Mouse (Mus musculus) ovary, postnatal 14 days (tissue): ENCODE data around the gene Accs.

Experiments
- DNase-seq: peaks from one replicate; pipeline ENCODE4 v3.0.0; 2022; ENCODE audit warnings: low spot score

The Accs gene

DNA sequence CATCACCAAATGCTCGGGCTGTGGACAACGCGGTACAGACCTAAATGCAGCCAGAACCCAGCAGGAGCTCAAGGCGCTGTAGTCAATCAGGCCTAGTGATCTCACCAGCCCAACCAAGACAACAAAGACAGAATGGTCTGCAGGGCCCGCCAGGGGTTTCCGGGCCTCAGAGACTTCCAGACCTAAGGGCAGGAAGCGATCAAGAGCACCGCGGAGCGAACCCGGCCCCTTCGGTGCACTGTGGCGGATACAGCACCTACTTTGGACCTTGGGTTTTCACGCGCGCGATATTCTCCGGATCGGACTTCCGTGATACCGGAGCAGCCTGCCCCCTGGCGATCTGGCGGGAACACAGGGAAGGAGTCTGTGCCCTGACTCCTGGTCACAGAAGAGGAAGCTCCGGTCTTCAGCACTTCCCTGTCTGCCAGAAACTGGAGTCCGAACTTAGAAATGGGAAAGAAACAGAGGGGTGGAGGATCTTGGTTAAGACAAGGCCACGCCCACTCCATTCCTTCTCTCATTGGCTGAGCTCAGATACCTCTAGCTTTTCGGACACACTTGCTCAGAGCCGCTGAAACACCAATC lies at the start of gene Accs:
Accs (minus strand) TSS at position 439 of the 585 bp plus-strand sequence.
- DNase-seq: peak; percentile 60

DNA sequence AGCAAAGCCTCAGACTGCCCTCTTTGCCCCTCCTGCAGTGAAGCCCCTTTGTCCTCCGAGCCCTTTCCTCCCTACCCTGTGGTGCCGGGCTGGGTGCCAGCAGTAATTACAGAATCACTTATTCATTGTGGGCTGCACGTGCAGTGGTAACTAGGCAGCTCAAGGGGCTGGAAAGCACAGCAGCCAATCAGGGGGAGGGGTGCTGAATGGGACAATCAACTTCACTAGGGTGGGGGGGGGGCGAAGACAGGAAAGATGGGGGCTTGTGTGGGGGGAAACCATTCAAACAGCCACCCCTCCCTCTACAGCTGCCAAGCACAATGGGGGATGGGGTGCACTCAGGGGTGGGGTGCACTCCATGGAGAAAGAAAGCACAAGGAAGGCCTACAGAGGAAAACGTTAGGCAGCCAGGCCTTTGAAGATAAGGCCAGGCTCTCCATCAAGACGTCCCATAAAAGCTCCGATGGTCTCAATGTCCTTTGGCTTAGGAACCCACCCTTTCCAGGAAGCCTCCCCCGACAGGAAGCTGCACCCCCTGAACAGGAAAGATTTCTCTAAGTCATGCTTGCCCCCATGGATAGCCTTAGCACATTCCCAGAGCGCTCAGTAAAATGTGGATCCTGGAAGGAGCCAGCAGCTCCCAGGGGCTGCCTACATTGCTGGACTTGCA lies 42.0 kb upstream of the Accs start:
- DNase-seq: peak; percentile 29

DNA sequence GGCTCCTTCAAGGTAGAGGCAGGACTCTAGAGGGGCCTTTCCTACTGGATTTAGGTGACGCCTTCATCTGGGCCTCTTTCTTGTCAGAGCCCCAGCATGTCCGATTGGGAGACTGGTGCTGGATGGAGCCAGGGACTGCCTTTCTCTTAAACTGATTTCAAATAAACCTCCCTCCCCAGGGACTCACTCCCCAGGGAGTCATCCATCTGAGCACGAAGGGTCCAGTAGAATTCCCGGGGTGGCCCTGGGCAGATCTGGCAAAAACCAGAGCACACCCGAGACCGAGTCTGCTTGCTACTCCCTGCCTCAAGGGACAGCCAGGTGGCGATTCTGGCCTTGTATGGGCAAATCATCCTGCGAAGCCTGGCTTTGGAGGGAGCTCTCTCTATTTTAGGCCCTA lies 40.4 kb upstream of the Accs start:
- no peak for DNase-seq

DNA sequence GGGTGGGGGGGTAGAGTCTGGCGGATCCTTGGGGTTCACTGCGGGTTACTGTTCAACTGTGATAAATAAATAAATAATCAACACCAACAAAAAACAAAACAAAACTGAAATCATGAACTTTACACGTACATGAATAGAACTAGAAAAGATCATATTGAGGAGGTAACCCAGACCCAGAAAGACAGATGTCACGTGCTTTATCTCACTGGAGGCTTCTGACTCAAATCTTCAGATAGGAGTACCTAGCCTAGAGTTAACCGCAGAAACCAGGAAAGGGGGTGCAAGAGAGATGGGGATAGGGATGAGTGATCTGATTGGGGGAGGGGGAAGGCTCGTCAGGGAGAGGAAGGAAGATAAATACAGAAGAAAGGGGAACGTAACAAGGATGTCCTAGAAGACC lies 39.3 kb upstream of the Accs start:
- DNase-seq: no peak

DNA sequence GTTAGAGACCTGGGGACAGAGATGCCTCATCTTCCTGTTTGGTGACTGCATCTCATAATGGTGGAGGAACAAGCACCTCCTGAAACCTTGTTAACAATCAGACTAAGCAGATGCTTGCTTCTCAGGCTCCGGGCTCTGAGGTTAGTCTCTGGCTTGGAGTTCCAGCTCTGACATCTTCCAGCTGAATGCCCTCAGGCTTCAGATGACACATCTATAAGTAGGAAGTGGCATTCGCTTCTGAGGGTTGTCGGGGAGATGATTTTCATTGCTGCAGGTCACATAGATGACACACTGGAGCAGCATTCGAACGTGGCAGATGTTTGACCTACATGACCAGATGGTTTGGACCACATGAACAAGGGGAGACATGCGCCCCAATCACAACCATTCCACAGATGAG lies 38.6 kb upstream of the Accs start:
- no peak for DNase-seq

DNA sequence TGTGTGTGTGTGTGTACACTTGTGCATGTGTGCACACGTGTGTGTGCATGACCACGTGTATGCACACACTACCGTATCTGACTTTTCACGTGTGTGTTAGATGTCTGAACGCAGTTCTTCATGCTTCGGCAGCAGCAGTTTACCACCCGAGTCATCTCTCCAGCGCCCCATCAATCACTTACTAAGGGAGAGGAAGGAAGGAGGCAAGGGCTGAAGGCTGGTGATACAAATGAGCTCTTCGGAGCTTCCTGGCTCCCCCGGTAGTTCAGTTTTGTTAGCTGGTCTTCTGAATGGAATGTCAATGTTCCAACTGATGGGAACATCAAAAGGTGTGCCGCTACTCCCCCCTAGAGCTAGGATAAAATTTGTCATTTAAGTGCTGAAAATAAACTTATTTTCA lies 37.5 kb upstream of the Accs start:
- no peak for DNase-seq

DNA sequence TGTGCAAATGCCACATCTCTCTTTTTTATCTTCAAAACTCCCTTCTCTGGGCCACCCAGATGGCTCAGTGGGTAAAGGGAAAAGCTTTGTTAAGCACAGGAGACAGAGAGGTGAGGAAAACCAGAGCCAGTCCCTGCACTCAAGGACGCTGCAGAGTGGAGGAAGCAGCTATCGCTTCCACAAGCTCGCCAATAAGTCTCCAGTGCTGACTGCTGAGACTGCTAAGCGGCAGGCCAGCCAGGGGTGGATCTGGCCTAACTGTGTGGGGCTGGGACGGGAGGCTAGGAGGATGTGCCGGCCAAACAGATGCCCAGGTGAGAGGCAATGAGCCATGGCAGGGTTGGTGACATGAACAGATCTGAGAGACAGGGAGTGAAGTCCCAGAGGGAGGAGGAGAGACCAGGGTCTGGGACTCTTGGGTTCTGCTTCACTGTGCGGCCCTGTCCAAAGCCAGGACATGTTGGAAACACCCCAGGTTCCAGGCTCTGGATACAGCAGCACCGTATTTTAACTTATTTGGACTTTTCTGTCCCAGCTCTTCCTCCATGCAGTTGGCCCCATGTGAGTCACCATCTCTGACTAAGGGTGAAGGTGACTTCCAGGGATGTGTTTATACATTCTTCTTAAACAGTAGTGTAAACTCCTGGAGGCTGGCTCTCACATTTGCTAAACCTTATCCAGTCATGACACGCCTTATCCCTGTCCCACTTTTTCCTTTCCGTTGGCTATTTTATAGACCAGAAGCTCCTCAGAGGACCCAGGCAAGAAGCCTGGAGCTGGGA lies 36.5 kb upstream of the Accs start:
- DNase-seq: no peak

DNA sequence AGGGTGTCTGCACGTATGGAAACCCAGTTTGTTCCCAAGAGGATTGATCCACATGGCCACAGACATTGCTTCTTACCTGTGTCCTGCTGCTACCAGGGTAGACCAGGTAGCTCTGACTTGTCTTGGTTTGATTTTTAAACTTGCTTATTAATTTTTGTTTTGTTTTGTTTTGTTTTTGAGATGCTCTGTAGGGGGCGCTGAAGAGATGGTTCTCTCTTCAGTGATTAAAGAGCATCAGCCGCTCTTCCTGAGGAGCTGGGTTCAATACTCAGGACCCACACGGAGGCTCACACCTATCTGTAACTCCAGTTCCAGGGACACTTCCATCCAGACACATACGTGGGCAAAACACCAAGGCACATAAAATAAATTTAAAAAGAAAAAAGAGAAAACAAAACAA lies 33.3 kb upstream of the Accs start:
- DNase-seq: no peak

DNA sequence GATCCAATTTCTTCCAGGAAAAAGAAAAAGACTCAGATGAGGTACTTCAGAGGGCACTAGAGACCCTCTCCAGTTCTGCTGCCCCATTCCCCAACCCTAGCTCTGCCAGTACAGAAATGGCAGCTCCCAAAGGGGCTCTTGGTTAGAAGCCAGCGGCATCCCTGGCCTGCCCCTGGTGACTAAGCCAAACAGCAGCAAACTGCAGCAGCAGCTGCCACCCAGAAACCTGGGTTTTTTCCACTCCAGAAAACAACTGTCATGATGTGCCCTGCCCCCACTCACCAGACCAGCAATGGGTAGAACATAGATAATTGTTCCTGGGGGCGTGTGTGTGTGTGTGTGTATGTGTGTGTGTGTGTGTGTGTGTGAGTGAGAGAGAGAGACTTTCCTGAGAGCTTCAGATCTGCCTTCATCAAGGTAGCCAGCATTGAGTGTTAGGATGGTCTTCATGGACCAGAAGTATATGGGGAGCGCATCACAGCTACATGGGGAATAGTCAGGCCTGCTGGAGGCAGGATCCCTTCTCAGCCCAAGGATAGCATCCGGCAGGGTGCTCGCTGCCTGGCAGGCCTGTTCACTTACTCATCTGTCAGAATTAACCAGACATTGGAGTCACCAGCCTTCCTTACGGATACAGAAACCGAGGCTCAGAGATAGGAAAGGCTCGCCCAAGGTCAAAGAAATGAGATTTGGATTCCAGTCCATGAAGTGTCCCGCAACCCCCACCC lies 32.1 kb upstream of the Accs start:
- no peak for DNase-seq

DNA sequence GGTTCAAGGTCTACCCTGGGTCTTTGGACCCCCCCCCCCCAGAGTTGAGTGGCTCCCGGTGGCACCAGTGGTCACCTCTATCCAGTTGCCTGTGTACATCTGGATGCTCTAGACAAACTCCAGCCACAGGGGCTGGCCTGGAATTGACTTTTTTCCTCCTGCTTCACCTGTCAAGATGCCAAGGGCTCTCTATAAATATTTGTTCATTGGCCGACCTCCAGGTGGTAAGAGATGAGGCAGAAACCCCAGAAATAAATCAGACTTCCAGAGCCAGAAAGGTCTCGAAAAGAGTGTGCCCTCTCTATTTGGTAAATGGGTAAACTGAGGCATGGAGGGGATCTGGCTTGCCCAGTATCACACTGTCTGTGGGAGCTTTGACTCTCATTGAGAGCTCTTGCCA lies 31.2 kb upstream of the Accs start:
- no peak for DNase-seq

DNA sequence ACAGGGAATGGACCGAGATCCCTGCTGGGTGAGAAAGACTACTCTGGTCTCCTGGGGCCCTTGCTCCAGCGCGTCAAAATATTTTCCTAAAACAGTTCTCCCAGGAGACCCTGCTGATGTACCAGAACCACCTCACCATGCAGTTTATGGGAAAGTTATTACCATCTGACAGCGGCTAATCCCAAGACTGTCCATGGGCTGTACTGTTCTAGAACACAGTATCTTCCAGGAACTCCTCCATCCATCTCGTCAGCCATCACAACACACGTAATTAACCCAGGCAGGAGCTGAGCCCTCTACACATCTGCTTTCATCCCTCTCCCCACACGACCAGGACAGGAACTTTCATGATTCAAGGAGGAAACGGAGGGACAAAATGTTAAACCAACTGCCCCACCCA lies 30.7 kb upstream of the Accs start:
- DNase-seq: no peak

DNA sequence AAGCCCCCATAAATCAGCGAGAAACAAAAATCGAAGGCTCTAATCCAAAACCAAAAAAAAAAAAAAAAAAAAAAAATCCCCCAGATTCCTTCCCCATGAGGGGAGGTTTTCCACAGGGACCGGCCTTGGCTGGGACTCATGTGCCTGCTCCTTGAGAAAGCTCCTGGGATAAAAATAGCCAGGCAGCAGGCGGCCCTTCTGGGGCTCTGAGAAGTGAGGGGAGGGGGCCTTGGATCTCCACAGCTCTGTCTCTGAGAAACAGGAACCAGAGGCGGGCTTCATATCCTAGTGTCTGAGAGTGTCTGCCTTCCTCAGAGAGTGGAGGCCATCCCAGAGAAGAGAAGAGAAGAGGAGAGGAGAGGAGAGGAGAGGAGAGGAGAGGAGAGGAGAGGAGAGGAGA lies 27.3 kb upstream of the Accs start:
- no peak for DNase-seq

DNA sequence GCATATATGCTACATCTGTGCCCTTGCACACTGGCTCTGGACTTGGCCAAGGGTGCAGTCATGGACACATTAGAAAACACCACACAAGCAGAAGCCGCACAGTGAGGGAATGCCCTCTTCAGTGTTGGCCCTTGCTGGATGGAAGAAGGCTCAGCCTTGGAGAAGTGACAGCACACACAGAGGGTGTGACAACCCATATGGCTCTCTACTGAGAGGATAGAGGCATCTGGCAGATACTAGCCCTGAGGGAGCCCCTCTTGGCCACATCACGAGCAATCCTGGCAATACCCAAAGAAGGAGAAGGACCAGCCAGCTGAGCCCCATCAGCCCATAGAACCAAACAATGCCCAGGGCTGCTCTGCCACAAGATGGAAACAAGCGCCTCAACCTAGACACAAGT lies 24.9 kb upstream of the Accs start:
- no peak for DNase-seq

DNA sequence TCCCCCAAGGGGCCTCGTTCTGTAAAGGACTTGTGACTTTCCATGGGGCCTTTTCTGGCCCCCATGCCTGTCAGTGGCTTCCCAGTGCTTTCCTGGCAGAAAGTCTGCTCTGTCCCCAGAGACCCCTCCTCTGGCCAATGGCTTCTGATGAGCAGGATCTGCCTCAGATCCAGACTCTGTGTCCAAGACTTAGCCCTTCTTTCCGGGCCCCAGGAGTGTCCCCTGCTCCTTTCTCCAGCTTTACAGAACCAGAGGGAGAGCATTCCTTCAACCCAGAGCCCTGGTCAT lies 24.4 kb upstream of the Accs start:
- DNase-seq: no peak

DNA sequence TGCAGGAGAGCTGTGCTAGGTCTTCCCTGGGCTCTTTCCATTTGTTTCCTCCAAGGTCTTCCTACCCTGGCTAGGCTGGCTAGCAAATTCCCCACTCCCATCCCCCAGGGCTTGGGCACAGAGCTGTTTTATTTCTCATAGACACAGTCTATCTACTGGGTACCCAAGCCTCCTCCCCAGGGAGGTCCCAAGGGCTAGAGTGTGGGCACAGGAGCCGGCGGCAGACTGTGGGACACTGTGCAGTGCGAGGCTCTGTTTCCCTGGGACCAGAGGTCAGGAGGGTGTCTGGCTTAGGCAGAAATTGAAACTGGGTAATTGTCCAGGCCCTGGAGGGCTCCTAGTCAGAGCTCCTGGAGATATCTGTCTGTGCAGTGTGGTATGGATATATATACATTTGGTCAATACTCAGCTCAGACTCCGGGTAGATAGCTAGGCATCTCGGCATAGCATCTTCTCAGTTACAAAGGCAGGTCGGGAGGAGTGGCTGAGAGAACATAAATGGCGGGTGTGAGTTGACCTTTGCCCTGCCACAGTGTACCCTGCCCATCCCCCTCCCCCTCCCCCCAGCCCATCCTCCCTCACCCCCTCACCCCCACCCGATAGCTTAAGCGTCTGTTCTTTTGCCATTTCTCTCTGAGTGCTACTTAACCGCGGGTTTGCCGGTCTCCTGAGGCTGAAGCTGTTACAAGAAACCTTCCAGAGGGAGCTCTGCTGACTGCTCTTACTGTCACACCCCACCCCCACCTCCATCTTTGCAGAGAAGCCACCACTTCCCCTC lies 23.9 kb upstream of the Accs start:
- DNase-seq: no peak

DNA sequence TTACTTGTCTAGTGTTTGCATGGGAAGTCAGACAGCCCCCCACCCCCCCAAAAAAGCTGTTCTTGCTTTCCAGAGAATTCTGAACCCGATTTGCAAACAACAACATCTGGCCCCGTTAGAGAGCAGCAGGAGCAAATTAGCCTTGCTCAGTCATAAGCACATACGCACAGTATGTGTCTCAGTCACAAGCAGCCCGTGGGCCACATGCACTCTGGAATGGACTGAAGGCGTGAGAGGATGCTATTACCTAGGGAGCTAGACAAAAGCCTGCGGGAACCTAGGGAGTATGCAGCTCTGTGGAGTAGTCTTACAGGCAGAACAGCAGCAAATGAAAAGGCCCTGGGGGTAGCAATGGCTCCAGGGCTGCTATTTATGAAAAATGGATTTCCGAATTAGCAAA lies 22.5 kb upstream of the Accs start:
- DNase-seq: no peak

DNA sequence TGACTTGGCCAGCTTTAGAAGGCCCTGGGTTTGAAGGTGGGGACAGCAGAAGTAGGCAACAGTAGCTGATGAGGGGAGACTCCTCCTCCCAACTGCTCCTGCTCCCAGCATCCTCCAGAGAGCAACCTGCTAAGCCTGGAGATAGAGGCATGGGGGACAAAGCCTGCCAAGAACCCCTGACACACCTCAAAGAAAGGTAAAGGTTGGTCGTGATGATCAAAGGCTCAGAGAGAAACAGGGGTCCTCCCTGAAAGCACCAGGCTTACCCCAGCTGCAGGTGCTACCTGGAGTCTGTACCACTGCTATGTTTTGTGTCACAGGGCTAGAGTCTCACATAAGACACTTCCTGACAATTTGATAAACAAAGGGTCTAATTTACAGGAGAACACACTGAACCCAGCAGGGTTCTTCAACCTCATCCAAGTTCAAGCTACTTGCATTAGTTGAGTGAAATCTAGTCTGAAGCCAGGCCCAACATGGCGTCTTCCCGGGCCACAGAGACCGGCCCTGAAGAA lies 21.7 kb upstream of the Accs start:
- DNase-seq: no peak

DNA sequence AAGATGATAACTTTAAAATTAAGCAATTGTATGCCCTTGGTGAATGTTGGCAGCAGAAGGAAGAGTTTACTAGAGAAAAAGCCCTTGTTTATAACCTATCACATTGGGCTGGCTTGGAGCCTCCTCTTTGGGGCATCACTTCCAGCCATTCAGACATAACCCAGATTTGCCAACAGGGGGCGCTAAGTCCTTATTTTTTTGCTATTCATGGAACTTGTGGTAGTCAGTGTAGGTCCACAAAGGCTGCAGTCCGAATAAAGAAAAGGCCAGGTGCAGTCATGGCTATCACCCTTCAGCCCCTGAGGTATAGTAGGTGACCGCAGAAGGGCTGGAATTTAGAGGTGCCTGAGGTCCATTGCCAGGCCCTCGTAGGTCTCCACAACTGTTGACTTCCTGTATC lies 21.1 kb upstream of the Accs start:
- peak; percentile 62 for DNase-seq

DNA sequence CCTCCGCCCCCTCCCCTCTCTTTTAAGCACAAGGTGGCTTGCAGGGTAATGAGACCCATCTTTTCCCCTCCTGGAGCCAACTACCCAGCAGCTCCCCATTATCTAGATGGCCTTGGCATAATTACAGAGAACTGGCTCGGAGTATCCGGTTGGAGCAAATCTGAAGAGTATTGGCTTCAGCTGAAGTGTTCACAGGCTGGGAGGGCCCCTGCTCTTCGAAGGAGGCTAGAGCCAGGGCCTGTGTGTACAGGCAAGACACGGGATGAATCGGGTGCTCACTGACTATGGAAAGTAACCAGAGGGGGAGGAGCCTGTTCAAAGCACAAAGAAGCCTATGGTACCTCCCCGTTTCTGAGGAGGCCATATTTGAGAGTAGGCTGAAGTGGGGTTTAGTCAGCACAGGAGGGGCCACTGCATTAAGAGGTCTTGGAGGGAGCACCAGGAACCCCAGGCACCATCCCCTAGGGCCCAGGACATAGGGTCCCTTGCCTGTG lies 19.4 kb upstream of the Accs start, which contains the start of gene Accsl:
Accsl (minus strand) TSS at position 51 of the 494 bp plus-strand sequence.
- no peak for DNase-seq

DNA sequence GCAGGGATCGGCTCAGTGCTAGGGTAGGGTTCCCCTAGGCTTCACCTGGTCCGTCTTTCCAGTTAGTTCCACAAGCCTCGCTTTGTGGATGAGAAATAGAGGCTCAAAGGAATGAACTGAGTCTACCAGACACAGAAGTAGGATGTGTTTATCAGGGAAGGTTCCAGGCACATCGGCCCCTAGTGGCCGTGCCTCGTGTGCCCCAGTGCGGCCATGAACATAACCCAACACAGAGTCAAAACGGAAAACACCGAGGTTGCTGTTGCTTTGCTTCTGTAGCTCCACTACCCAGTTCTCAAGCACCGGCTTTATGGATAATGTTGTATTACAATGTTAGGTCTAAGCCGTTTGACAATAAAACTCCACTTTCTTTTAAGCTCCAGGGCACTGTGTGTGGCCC lies 18.8 kb upstream of the Accs start:
- no peak for DNase-seq

DNA sequence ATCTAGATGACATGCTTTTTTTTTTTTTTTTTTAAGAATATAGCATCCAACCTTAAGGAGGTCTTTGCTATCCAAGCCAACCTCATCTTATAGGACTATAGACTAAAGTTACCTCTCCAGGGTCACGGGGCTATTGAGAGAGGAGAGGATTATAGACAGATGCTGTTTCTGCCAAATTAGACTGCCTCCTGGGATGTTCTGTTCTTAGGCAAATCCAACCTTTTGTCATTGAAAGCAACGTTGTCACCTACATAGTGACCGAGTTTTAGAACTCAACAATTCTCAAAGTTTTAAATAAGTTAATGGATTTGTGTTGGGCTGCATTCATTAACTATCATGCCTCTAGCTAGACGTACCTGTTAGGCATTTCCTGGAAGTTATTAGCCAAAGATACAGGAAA lies 13.5 kb upstream of the Accs start:
- no peak for DNase-seq

DNA sequence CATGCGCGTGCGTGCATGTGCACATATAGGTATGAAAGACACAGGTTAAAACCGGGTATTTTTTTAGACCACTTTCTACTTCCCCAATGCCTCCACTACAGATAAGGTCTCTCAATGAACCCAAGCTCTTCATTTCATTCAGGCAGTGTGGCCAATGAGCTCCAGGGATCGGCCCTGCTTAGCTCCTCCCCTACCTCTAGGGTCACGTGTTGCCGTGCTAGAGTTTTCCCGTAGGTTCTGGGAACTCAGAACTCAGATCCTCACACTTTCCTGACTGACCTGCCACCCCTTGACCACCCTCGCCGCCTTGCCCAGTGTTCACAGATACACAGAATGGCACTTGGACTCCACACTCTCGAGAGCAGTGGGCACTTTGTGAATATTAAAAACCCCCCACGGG lies 9.1 kb upstream of the Accs start:
- DNase-seq: no peak
